Mouse (Mus musculus): ENCODE measurements around the gene Nfkbie. TPM values are rescaled to one million over a fixed set of nuclear protein-coding genes. Genes with fewer than 3 reads are reported as not detected.
A peak's percentile ranks its signal among the peaks of the same experiment; 100 is the strongest.

Nfkbie gene
- total and polyA plus RNA-seq, 3 experiments: 78.7 to 136 (median 90.0) TPM

GRCm38 (mm10) chr17:45506700-45507189 is 48.8 kb upstream of the Nfkbie start, which contains the start of gene Aars2 (continued):
- peak; percentile 92 for TF ChIP-seq TCF12 (IDR thresholded peaks at IDR 0.05; ENCODE audit: low read depth, low read length)
- TF ChIP-seq SMC3 (IDR thresholded peaks at IDR 0.05; ENCODE audit: low read depth, low read length): peak; percentile 17; the same call in 1 of the 2 replicates
- TF ChIP-seq RAD21 (IDR thresholded peaks at IDR 0.05; ENCODE audit: low read depth, low read length): no peak
- TF ChIP-seq KAT2A (IDR thresholded peaks at IDR 0.05; ENCODE audit: insufficient replicate concordance, low read length): peak; percentile 91; the same call in 1 of the 2 replicates
- TF ChIP-seq ZC3H11A (IDR thresholded peaks at IDR 0.05; ENCODE audit: low read depth, low read length): no peak
- TF ChIP-seq CTCF (conservative IDR thresholded peaks at IDR 0.05 in 1 of 2, IDR thresholded peaks at IDR 0.05 in 1 of 2; ENCODE audit: low read depth in 2 of 2, low read length in 2 of 2): peak in 1 of 2 experiments; percentile 86; a peak in 2 of 4 replicates
- peak; percentile 72 for TF ChIP-seq NRF1 (IDR thresholded peaks at IDR 0.05; ENCODE audit: low read depth, low read length)
- TF ChIP-seq MYC (IDR thresholded peaks at IDR 0.05; ENCODE audit: low read depth, low read length): 0 out of 2 replicates have a peak, but pooled peaks have one; percentile 23
- TF ChIP-seq EP300 (IDR thresholded peaks at IDR 0.05; ENCODE audit: low read length): no peak
- TF ChIP-seq MAZ (IDR thresholded peaks at IDR 0.05; ENCODE audit: low read depth, low read length): peak; percentile 99
- TF ChIP-seq CHD1 (IDR thresholded peaks at IDR 0.05; ENCODE audit: low read depth, low read length): no peak
- no peak; the same call in 1 of the 2 replicates for TF ChIP-seq BHLHE40 (IDR thresholded peaks at IDR 0.05; ENCODE audit: low read depth, low read length)
- no peak for TF ChIP-seq PAX5 (IDR thresholded peaks at IDR 0.05; ENCODE audit: low read length)
- peak; percentile 69 for TF ChIP-seq ELF1 (IDR thresholded peaks at IDR 0.05; ENCODE audit: low read depth, low read length)

GRCm38 (mm10) chr17:45510871-45511270 is 44.6 kb upstream of the Nfkbie start:
- DNase-seq (ENCODE audit: extremely low read depth): no peak
- Histone ChIP-seq H3K9ac (ENCODE audit: insufficient read depth, low read depth) (no peak overlapping the region), H3K27me3 (replicated peaks) (no peaks in the 10 kb centered on the region), H3K4me3 (replicated peaks in 1 of 3; ENCODE audit: low read depth in 2 of 3, low read length in 2 of 3, poor library complexity in 1 of 3) (no peak overlapping the region), H3K27ac (ENCODE audit: insufficient read depth, low read depth) (no peak overlapping the region), H3K79me2 (replicated peaks; ENCODE audit: control insufficient read depth, extremely low read depth, insufficient read depth, poor library complexity, severe bottlenecking) (no peaks in the 10 kb centered on the region), H3K9me3 (replicated peaks; ENCODE audit: low read length) (no peaks in the 10 kb centered on the region), H3K4me2 (ENCODE audit: insufficient read depth, low read depth, poor library complexity, severe bottlenecking) (no peak overlapping the region), H3K36me3 (replicated peaks in 1 of 2; ENCODE audit: control insufficient read depth in 1 of 2, insufficient read depth in 1 of 2, low read length in 1 of 2) (peaks cover 33 to 68% of the 10 kb centered on the region in 2 experiments), H3K4me1 (ENCODE audit: control insufficient read depth in 1 of 2, insufficient read depth in 2 of 2) (peaks cover 2 to 16% of the 10 kb centered on the region in 2 experiments; a peak in 3 of 4 replicates)
- dilution Hi-C loops (cut with MboI; ENCODE audit: extremely low pct_ligation_motif_present, extremely low pct_unique_long_range_greater_than_20kb, low sequenced_read_pairs): no loop called here
- no peak for TF ChIP-seq MAX (IDR thresholded peaks at IDR 0.05; ENCODE audit: low read length)
- no peak for TF ChIP-seq TCF12 (IDR thresholded peaks at IDR 0.05; ENCODE audit: low read depth, low read length)
- no peak for TF ChIP-seq EP300 (IDR thresholded peaks at IDR 0.05; ENCODE audit: low read length)
- in situ Hi-C loops (cut with MboI; ENCODE audit: low pct_ligation_motif_present, low pct_unique_long_range_greater_than_20kb, low sequenced_read_pairs): no loop called here

GRCm38 (mm10) chr17:45511757-45512156 is 43.7 kb upstream of the Nfkbie start:
- no peaks in the 10 kb centered on the region for H3K27me3 ChIP-seq (replicated peaks)
- no peak overlapping the region for H3K4me2 ChIP-seq (ENCODE audit: insufficient read depth, low read depth, poor library complexity, severe bottlenecking)
- no peak overlapping the region for H3K4me3 ChIP-seq (replicated peaks in 1 of 3; ENCODE audit: low read depth in 2 of 3, low read length in 2 of 3, poor library complexity in 1 of 3)
- dilution Hi-C loops (cut with MboI; ENCODE audit: extremely low pct_ligation_motif_present, extremely low pct_unique_long_range_greater_than_20kb, low sequenced_read_pairs): no loop called here
- TF ChIP-seq TBP (conservative IDR thresholded peaks at IDR 0.05; ENCODE audit: low read depth, low read length) (no peak), TCF12 (IDR thresholded peaks at IDR 0.05; ENCODE audit: low read depth, low read length) (no peak), JUN (IDR thresholded peaks at IDR 0.05; ENCODE audit: insufficient read depth, low read depth, low read length) (no peak), USF1 (IDR thresholded peaks at IDR 0.05; ENCODE audit: low read depth, low read length) (no peak), MYC (IDR thresholded peaks at IDR 0.05; ENCODE audit: low read depth, low read length) (no peak), USF2 (conservative IDR thresholded peaks at IDR 0.05; ENCODE audit: low read depth, low read length) (no peak), SMC3 (IDR thresholded peaks at IDR 0.05; ENCODE audit: low read depth, low read length) (no peak), CTCF (conservative IDR thresholded peaks at IDR 0.05 in 1 of 2, IDR thresholded peaks at IDR 0.05 in 1 of 2; ENCODE audit: low read depth in 2 of 2, low read length in 2 of 2) (no peak), MEF2A (IDR thresholded peaks at IDR 0.05; ENCODE audit: borderline replicate concordance, low read depth, low read length) (no peak), JUND (conservative IDR thresholded peaks at IDR 0.05; ENCODE audit: low read depth, low read length) (no peak), RAD21 (IDR thresholded peaks at IDR 0.05; ENCODE audit: low read depth, low read length) (no peak), NRF1 (IDR thresholded peaks at IDR 0.05; ENCODE audit: low read depth, low read length) (no peak), UBTF (IDR thresholded peaks at IDR 0.05; ENCODE audit: low read depth, low read length) (no peak), POLR2AphosphoS2 (IDR thresholded peaks at IDR 0.05; ENCODE audit: low read depth, low read length) (no peak), CHD2 (IDR thresholded peaks at IDR 0.05; ENCODE audit: low read length) (no peak)
- H3K9me3 ChIP-seq (replicated peaks; ENCODE audit: low read length): no peaks in the 10 kb centered on the region
- H3K9ac ChIP-seq (ENCODE audit: insufficient read depth, low read depth): no peak overlapping the region
- no peak overlapping the region for H3K27ac ChIP-seq (ENCODE audit: insufficient read depth, low read depth)
- H3K36me3 ChIP-seq (replicated peaks in 1 of 2; ENCODE audit: control insufficient read depth in 1 of 2, insufficient read depth in 1 of 2, low read length in 1 of 2): peaks cover 41 to 77% of the 10 kb centered on the region in 2 experiments
- DNase-seq (ENCODE audit: extremely low read depth): no peak
- no peaks in the 10 kb centered on the region for H3K79me2 ChIP-seq (replicated peaks; ENCODE audit: control insufficient read depth, extremely low read depth, insufficient read depth, poor library complexity, severe bottlenecking)
- in situ Hi-C loops (cut with MboI; ENCODE audit: low pct_ligation_motif_present, low pct_unique_long_range_greater_than_20kb, low sequenced_read_pairs): no loop called here
- peaks cover 2 to 10% of the 10 kb centered on the region in 2 experiments; a peak in 3 of 4 replicates for H3K4me1 ChIP-seq (ENCODE audit: control insufficient read depth in 1 of 2, insufficient read depth in 2 of 2)

Measured in CH12.LX (cell line).